Mouse (Mus musculus): ENCODE results near the gene Parm1. TPM values are rescaled to one million over a fixed set of nuclear protein-coding genes. Genes with fewer than 3 reads are reported as not detected.

Parm1 gene
- polyA plus RNA-seq, 1 experiment from 2014 or later, result 6.3 TPM

Other genes starting within 250 kb of the Parm1 start
- gene Btc, start 114.6 kb upstream of the Parm1 start, polyA plus RNA-seq (2016; fragmentation: Nextera tagmentation; extraction: Ambion mirVana), result 0.17 and 0.27 TPM in 2 replicates

Measured in forebrain, embryonic 12.5 days (tissue).